Mouse (Mus musculus) gastrocnemius, adult 2 months (tissue): Measurements from ENCODE around the gene Ctsw. TPM values are rescaled to one million over a fixed set of nuclear protein-coding genes. Genes with fewer than 3 reads are reported as not detected.
A peak's percentile ranks its signal among the peaks of the same experiment; 100 is the strongest.
"Not testable (repeated sequence)": the region's sequence is repeated elsewhere in the genome, so short reads cannot be mapped to it uniquely, and the experiment has no call there.

Experiments
- DNase-seq: peaks from one replicate; pipeline ENCODE4 v3.0.0; 2022
- H3K27ac ChIP-seq: fragments of 200-600 bp; 2 replicates; pipeline ENCODE4 v1.8.1; 2022; ENCODE audit warnings: mild to moderate bottlenecking
- H3K4me3 ChIP-seq: fragments of 200-600 bp; 2 replicates; pipeline ENCODE4 v1.8.1; 2022; ENCODE audit warnings: mild to moderate bottlenecking, moderate library complexity
- CTCF ChIP-seq: fragments of 200-600 bp; IDR thresholded peaks from 2 replicates; pipeline ENCODE4 v1.8.1; 2022; ENCODE audit warnings: antibody characterized with exemption, mild to moderate bottlenecking, moderate library complexity
- intact Hi-C: fragments of 180-260 bp; cut with DNase I; formaldehyde crosslinking; loops from one replicate; pipeline ENCODE4 v1.15.1; 2025
- total RNA-seq, 2 experiments: library from RNA; stranded (reverse); gene quantifications; 2 replicates each; pipeline ENCODE4 v1.2.3; 2021

Gene Ctsw
- total RNA-seq, 2 experiments from 2014 or later: not detected

DNA sequence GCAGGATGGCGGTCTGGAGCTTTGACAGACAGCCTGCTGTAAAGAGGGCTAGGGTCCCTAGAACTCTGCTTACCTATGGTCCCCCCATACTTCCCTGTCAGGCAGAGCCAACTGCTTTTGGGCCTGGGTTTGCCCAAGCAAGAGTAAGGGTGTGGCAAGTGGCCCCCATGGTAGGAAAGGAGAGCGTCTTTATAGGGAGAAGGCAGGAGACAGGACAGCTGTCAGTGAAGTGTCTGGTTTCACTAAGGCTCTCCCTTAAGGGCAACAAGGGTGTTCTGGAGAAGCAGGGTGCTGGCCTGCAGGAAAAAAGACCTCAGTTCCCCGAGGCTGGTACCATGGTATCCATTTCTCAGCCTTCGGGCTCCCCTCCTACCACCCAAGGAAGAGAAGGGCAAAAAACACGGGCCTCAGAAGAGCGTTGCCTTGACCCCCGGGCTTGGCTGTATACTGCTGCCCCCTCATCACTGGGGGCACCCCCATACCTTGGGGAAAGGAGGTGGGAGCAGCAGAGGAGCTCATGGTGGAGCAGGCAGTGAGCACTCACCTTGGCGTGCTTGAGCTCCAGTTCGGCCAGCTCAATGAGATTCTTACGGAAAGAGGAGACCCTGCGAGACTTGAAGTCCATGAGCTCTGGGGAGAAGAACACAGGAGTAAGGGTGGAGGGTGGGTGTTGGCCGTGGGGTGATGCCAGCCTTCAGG, 27.2 kb upstream of the Ctsw start:
- no peak for TF ChIP-seq CTCF
- Histone ChIP-seq H3K27ac (peak overlapping the region; percentile 62), H3K4me3 (no peak overlapping the region)
- intact Hi-C loops: no loop called here
- DNase-seq: no peak

DNA sequence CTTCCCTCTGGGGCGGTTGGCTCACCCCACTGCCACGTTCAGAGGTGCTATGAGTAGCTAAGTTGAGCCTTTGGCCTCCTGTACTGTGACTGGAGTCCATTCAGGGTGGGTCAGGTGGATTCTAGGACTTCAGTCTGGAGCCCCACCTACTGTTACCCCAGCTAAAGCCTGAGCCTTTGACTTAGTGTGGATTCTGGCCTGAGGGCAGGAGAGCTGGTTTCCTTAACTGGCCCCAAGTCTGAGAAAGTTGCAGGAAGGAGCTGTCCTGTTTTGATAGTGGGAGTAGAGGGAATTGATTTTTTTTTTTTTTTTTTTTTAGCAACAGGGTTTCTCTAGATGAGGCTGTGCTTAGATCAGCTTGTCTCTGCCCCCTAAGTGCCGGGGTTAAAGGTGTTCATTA, 26.0 kb upstream of the Ctsw start:
- DNase-seq: no peak
- intact Hi-C loops: no loop called here
- Histone ChIP-seq H3K27ac (peak overlapping the region; percentile 49; the same call in 1 of the 2 replicates), H3K4me3 (no peak overlapping the region)
- no peak for TF ChIP-seq CTCF

DNA sequence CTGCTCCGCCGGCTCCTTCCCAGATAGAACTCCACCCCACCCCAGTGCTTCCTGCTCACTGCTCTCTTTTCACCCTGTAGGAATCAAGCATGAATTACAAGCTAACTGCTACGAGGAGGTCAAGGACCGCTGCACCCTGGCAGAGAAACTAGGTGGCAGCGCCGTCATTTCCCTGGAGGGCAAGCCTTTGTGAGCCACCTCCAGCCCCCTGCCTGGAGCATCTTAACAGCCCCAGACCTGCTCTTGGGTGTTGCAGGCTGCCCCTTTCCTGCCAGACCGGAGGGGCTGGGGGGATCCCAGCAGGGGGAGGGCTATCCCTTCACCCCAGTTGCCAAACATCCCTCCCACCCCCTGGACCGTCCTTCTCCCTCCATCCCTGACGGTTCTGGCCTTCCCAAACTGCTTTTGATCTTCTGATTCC, 25.0 kb upstream of the Ctsw start:
- H3K27ac ChIP-seq, DNase-seq, intact Hi-C loops: not testable (repeated sequence)
- peak overlapping the region; percentile 100 for H3K4me3 ChIP-seq

DNA sequence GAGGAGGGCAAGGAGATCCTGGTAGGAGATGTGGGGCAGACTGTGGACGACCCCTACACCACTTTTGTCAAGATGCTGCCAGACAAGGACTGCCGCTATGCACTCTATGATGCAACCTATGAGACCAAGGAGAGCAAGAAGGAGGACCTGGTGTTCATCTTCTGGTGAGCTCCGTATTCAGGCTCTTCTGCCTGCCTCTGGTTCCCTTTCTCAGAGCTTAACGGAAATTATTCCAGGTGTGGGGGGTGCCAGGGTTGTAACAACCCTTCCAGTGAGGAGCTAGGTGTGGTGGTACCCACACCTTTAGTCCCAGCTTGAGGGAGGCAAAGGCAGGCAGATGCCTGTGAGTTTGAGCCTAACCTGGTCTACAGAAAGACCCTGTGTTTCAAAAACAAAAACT, 24.3 kb upstream of the Ctsw start:
- peak overlapping the region; percentile 100; the same call in 1 of the 2 replicates for H3K4me3 ChIP-seq
- intact Hi-C loops: no loop called here
- no peak for TF ChIP-seq CTCF

DNA sequence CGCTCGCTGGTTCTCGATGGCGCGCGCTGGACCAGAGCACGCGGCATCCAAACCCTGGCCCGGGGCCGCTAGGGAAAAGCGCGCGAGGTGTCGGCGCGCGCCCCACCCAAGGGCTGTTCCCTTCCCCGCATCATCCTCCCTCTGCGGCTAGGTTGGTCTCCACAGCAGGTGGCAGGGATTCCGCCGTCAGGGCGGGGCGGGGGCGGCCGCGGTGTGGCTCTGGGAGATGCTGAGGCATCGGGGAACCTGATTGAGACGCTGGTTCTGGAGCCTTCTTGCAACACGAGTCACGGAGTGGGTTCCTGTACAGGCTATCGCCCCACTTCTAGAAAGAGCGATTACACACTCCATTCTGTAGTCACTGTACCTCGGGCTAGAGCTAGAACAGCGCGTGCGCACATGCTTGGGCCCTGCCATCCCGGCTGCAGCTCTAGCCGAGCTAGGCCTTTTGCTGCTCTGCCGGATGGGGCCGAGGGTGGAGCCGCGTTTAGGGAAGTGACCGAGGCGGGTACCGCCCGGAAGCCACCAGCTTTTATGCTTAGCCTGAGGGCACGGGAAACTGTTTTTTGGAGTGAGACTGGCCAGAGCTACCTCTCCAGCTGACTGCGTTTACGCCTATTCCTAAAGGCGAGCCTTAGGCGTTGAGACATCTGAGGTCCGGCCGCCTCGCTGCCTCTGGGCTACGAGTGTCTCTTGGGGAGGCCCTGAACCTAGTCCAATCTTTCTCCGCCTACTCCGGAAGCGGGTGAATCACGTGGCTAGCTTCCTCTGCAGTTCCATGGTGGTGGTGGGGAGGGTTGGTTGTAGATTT, 22.8 kb upstream of the Ctsw start:
- no peak for TF ChIP-seq CTCF
- Histone ChIP-seq H3K4me3 (peak overlapping the region; percentile 100), H3K27ac (peak overlapping the region; percentile 98)
- peak; percentile 89 for DNase-seq
- intact Hi-C loops: loop anchor here (2.0 kb wide), 1 partner anchor 20 kb away; the partner anchor contains the start of gene Snx32

More for the DNA sequence above, 24.3 kb upstream of the Ctsw start:
- DNase-seq: no peak
- H3K27ac ChIP-seq: peak overlapping the region; percentile 24; the same call in 1 of the 2 replicates

DNA sequence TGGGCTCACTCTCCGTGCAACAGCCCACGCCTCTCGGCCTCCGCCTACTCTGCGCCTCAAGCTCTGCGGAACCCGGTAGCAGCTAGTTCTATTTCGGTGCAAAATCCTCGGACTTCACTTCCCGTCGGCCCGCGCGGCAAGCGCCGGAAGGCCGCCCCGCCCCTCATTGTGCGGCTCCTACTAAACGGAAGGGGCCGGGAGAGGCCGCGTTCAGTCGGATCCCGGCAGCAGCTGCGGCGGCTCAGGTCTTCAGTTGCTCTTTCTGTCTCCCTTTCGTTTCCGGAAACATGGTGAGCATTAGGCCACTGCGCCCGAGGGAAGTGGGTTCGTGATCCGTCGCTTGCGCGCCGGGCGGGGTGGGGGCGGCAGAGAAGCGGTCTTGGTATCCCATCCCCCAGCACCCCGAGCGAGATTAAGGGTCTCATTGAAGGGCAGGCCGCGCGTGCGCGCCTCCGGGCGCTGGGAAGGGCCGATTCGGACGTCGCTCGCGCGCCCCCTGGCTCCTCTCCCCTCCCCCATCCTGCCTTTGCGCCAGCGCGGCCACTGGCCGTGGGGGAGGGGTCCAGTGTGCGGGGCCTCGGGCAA, 22.1 kb upstream of the Ctsw start, which contains the start of gene Cfl1:
Gene Cfl1, plus strand, starts transcription at position 143 of the 585 bp plus-strand sequence.
- Histone ChIP-seq H3K4me3 (peak within 1 kb of the TSS; percentile 100), H3K27ac (peak within 1 kb of the TSS; percentile 98)
- intact Hi-C loops: loop anchor here (2.0 kb wide), 1 partner anchor 20 kb away; the partner anchor contains the start of gene Snx32
- DNase-seq: peak; percentile 96
- no peak for TF ChIP-seq CTCF

DNA sequence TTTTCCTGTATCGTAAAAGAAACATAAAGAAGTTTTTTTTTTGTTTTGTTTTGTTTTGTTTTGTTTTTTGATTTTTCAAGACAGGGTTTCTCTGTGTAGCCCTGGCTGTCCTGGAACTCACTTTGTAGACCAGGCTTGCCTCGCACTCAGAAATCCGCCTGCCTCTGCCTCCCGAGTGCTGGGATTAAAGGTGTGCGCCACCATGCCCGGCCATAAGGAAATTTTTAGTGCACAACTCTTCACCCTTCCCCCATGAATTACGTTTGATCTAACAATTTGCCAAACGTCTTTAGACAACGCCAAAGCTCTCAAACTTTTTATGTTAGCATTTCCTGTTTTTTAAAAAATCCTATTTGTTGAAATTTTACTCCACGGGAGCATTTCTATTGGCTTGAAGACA, 21.4 kb upstream of the Ctsw start:
- intact Hi-C loops: loop anchor here (2.0 to 5.0 kb wide), 3 partner anchors 21 to 82 kb away; partner anchors contain the start of genes AI837181, Drap1 and Snx32
- DNase-seq: not testable (repeated sequence)
- peak overlapping the region; percentile 100 for H3K4me3 ChIP-seq
- peak overlapping the region; percentile 98 for H3K27ac ChIP-seq

DNA sequence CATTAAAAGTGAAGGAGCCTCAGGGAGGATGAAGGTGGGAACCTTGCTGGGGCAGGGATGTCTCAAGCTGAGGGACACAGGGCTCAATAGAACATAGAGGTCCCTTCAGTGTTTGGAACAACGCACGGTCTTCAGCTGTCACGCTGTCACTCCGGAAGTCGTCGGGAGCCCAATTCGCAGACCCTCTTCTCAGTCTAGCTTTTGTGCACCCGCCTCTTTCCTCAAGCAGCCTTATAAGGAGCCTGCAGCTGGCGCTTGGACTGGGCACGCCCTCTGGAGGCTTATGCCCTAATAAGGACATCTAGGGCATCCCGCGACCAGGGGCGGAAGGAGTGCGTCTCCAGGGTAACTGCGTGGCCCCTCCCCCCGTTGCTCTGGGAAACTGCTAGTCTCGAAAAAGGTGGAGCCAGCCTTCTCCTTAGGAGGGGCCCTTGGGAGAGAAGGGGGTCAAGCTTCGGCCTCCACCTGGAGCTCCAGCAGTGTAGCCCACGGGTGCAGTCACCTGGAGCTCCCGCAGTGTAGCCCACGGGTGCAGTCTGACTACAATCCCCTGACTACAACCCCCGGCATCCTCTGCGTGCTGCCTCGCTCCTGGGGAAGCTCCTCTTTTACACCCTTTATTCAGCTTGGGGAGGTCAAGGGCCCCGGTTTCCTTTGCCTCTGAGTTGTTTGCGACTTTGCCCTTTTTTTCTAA, 20.7 kb upstream of the Ctsw start:
- DNase-seq: peak; percentile 98
- intact Hi-C loops: loop anchor here (2.0 to 5.0 kb wide), 2 partner anchors 64 to 82 kb away; partner anchors contain the start of genes AI837181 and Drap1
- Histone ChIP-seq H3K4me3 (peak overlapping the region; percentile 100), H3K27ac (peak overlapping the region; percentile 98)
- no peak for TF ChIP-seq CTCF

DNA sequence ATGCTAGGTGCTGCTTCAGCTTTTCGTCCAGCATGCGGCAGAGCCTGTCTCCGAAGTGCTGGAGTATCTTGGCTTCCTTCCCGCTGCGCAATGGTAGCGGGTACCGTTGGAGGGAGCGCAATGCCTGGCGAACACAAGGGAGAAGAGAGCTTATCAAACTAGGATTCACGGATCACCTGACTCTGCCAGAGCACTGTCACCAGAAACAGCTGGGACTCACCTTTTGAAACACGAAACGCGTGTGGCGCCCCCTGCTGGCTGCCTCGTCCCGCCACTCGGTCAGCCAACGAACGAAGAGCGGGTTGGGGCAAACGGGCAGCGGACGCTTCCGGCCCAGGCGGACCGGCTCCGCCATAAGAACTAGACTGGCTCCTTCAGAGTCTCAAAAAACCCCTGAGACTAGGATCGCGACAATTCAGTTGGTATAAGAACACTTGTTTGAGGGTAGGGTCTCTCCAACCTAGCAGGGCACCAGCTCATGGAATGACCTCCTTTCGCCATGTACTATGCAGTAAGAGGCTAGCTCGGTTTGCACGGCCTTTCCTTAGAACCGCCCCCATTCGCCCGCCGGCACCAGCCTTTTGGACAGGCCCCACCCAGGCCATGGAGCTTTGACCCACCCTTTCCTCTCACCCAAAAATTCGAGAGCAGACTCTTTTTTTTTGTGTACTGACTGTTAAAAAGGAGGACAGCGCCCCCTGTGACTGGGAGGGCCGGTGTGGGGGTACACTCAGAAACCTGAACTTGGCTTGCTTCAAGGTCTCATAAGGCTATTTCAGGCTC, 19.7 kb upstream of the Ctsw start, which contains the start of gene Mus81:
Gene Mus81, minus strand, starts transcription at position 635 of the 783 bp plus-strand sequence.
- peak; percentile 87 for TF ChIP-seq CTCF
- intact Hi-C loops: loop anchor here (2.0 to 5.0 kb wide), 3 partner anchors 25 to 81 kb away; partner anchors contain the start of genes AI837181 and Drap1
- peak within 1 kb of the TSS; percentile 100 for H3K4me3 ChIP-seq
- DNase-seq: peak; percentile 97
- H3K27ac ChIP-seq: peak within 1 kb of the TSS; percentile 98

DNA sequence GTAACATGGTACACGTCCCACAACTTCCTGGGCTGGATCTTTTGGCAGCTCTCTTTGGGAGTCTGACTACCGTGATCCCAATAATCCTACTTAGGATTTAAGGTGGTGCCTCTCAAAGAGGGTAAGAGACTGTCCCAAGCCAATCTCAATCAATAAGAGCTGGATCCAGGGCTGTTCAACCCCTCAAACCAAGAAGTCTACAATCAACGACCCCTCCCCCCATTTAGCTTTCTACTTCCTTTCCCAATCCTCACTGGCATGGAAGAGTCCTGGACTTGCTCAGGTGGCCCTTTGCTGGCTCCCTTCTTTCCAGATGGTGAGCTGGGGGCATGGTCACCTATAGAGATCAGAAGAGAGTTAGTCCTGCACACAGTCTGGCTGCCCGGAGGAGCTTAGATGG, 18.5 kb upstream of the Ctsw start:
- Histone ChIP-seq H3K27ac (peak overlapping the region; percentile 98; the same call in 1 of the 2 replicates), H3K4me3 (no peak overlapping the region; the same call in none of the 2 replicates)
- intact Hi-C loops: loop anchor here (2.0 to 5.0 kb wide), 2 partner anchors 24 to 79 kb away; no protein-coding TSS in a partner anchor
- TF ChIP-seq CTCF: no peak
- DNase-seq: no peak

DNA sequence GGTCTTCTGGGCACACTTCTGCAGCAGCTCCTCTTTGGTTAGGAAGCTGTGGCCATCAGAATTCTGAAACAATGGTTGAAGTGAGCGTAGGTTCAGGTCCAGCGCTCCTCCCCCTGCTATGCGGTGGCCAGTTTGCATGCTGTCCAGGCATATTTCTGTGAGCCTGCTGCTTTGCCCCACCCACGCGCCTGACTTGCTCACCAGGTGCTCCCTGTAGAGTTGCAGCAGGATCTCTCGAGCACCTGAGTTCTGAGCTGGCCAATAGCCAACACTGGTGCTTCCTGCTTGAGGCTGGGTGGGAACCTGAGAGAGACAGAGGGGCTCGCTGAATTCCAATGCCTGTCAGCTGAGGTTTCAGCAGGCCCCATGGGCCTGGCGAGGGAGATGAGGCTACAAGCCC, 18.0 kb upstream of the Ctsw start:
- Histone ChIP-seq H3K27ac (no peak overlapping the region), H3K4me3 (no peak overlapping the region)
- TF ChIP-seq CTCF: no peak
- DNase-seq: no peak
- intact Hi-C loops: loop anchor here (2.0 to 5.0 kb wide), 2 partner anchors 23 to 79 kb away; no protein-coding TSS in a partner anchor
